Mouse (Mus musculus): ENCODE results near the gene Pzp. TPM values are rescaled to one million over a fixed set of nuclear protein-coding genes. Genes with fewer than 3 reads are reported as not detected.

Gene Pzp
- polyA plus RNA-seq, 1 experiment, result 0.94 TPM

- TF ChIP-seq EP300 (IDR thresholded peaks at IDR 0.05; ENCODE audit: insufficient read depth, low read depth, low read length) (no peak), CTCF (IDR thresholded peaks at IDR 0.05; ENCODE audit: low read depth, low read length) (no peak)
- Histone ChIP-seq H3K9me3 (replicated peaks; ENCODE audit: control insufficient read depth, insufficient read depth, low read length, poor library complexity, severe bottlenecking) (no peaks in the 10 kb centered on the region), H3K4me3 (ENCODE audit: low read depth, low read length) (peak overlapping the region; percentile 78), H3K4me1 (ENCODE audit: control insufficient read depth, insufficient read depth, low read length) (peaks cover 4% of the 10 kb centered on the region), H3K27ac (ENCODE audit: insufficient read depth, low read length) (peak overlapping the region; percentile 38), H3K36me3 (ENCODE audit: control insufficient read depth, insufficient read depth, low read length, poor library complexity, severe bottlenecking) (peaks cover 38% of the 10 kb centered on the region), H3K9ac (ENCODE audit: low read depth, poor library complexity, severe bottlenecking) (peak overlapping the region; percentile 95), H3K27me3 (ENCODE audit: control insufficient read depth, insufficient read depth, low read length, poor library complexity, severe bottlenecking) (no peaks in the 10 kb centered on the region)
Measured at GRCm38 (mm10) chr6:128437731-128438316, 88.7 kb downstream of the Pzp start.

GRCm38 (mm10) chr6:128437288-128437687, 89.2 kb downstream of the Pzp start:
- H3K36me3 ChIP-seq (ENCODE audit: control insufficient read depth, insufficient read depth, low read length, poor library complexity, severe bottlenecking), result peaks cover 43% of the 10 kb centered on the region
- TF ChIP-seq CTCF (IDR thresholded peaks at IDR 0.05; ENCODE audit: low read depth, low read length) (no peak), POLR2A (IDR thresholded peaks at IDR 0.05; ENCODE audit: insufficient read depth, low read length) (no peak), EP300 (IDR thresholded peaks at IDR 0.05; ENCODE audit: insufficient read depth, low read depth, low read length) (no peak)
- peak overlapping the region; percentile 78 for H3K4me3 ChIP-seq (ENCODE audit: low read depth, low read length)
- no peaks in the 10 kb centered on the region for H3K9me3 ChIP-seq (replicated peaks; ENCODE audit: control insufficient read depth, insufficient read depth, low read length, poor library complexity, severe bottlenecking)
- peaks cover 5% of the 10 kb centered on the region for H3K4me1 ChIP-seq (ENCODE audit: control insufficient read depth, insufficient read depth, low read length)
- no peaks in the 10 kb centered on the region for H3K27me3 ChIP-seq (ENCODE audit: control insufficient read depth, insufficient read depth, low read length, poor library complexity, severe bottlenecking)
- no peak overlapping the region for H3K27ac ChIP-seq (ENCODE audit: insufficient read depth, low read length)
- peak overlapping the region; percentile 95 for H3K9ac ChIP-seq (ENCODE audit: low read depth, poor library complexity, severe bottlenecking)

GRCm38 (mm10) chr6:128436356-128437005, 90.0 kb downstream of the Pzp start:
- Histone ChIP-seq H3K9me3 (replicated peaks; ENCODE audit: control insufficient read depth, insufficient read depth, low read length, poor library complexity, severe bottlenecking) (no peaks in the 10 kb centered on the region), H3K27ac (ENCODE audit: insufficient read depth, low read length) (no peak overlapping the region), H3K9ac (ENCODE audit: low read depth, poor library complexity, severe bottlenecking) (peak overlapping the region; percentile 95), H3K4me3 (ENCODE audit: low read depth, low read length) (peak overlapping the region; percentile 29), H3K4me1 (ENCODE audit: control insufficient read depth, insufficient read depth, low read length) (peaks cover 8% of the 10 kb centered on the region), H3K27me3 (ENCODE audit: control insufficient read depth, insufficient read depth, low read length, poor library complexity, severe bottlenecking) (no peaks in the 10 kb centered on the region), H3K36me3 (ENCODE audit: control insufficient read depth, insufficient read depth, low read length, poor library complexity, severe bottlenecking) (peaks cover 51% of the 10 kb centered on the region)
- no peak for TF ChIP-seq EP300 (IDR thresholded peaks at IDR 0.05; ENCODE audit: insufficient read depth, low read depth, low read length)
- no peak for TF ChIP-seq CTCF (IDR thresholded peaks at IDR 0.05; ENCODE audit: low read depth, low read length)
- no peak for TF ChIP-seq POLR2A (IDR thresholded peaks at IDR 0.05; ENCODE audit: insufficient read depth, low read length)

GRCm38 (mm10) chr6:128435474-128435873, 91.0 kb downstream of the Pzp start:
- TF ChIP-seq EP300 (IDR thresholded peaks at IDR 0.05; ENCODE audit: insufficient read depth, low read depth, low read length), result no peak
- TF ChIP-seq CTCF (IDR thresholded peaks at IDR 0.05; ENCODE audit: low read depth, low read length), result no peak
- no peak for TF ChIP-seq POLR2A (IDR thresholded peaks at IDR 0.05; ENCODE audit: insufficient read depth, low read length)

More at GRCm38 (mm10) chr6:128435474-128435873, 91.0 kb downstream of the Pzp start:
- Histone ChIP-seq H3K36me3 (ENCODE audit: control insufficient read depth, insufficient read depth, low read length, poor library complexity, severe bottlenecking) (peaks cover 61% of the 10 kb centered on the region), H3K4me1 (ENCODE audit: control insufficient read depth, insufficient read depth, low read length) (peaks cover 8% of the 10 kb centered on the region), H3K9ac (ENCODE audit: low read depth, poor library complexity, severe bottlenecking) (no peak overlapping the region), H3K27ac (ENCODE audit: insufficient read depth, low read length) (no peak overlapping the region), H3K9me3 (replicated peaks; ENCODE audit: control insufficient read depth, insufficient read depth, low read length, poor library complexity, severe bottlenecking) (no peaks in the 10 kb centered on the region), H3K27me3 (ENCODE audit: control insufficient read depth, insufficient read depth, low read length, poor library complexity, severe bottlenecking) (no peaks in the 10 kb centered on the region), H3K4me3 (ENCODE audit: low read depth, low read length) (no peak overlapping the region)

Other genes with a start within 250 kb of the Pzp start
- gene Tead4, start 225.9 kb downstream of the Pzp start, polyA plus RNA-seq (2011; ENCODE audit: insufficient read depth, insufficient read length, low read depth, missing spikeins), result 29.9 and 31.8 TPM in 2 replicates
- 49.1 and 57.4 TPM in 2 replicates for gene Tulp3, start 170.9 kb downstream of the Pzp start, polyA plus RNA-seq (2011; ENCODE audit: insufficient read depth, insufficient read length, low read depth, missing spikeins)
- gene Rhno1, start 163.8 kb downstream of the Pzp start, polyA plus RNA-seq (2011; ENCODE audit: insufficient read depth, insufficient read length, low read depth, missing spikeins), result 65.0 and 71.9 TPM in 2 replicates
- 68.7 and 69.2 TPM in 2 replicates for gene Foxm1, start 163.8 kb downstream of the Pzp start, polyA plus RNA-seq (2011; ENCODE audit: insufficient read depth, insufficient read length, low read depth, missing spikeins)
- not detected in 2 replicates for gene Tex52, start 151.3 kb downstream of the Pzp start, polyA plus RNA-seq (2011; ENCODE audit: insufficient read depth, insufficient read length, low read depth, missing spikeins)
- gene Gm44596, start 151.2 kb downstream of the Pzp start, polyA plus RNA-seq (2011; ENCODE audit: insufficient read depth, insufficient read length, low read depth, missing spikeins), result not detected in 2 replicates
- gene Nrip2, start 127.4 kb downstream of the Pzp start, polyA plus RNA-seq (2011; ENCODE audit: insufficient read depth, insufficient read length, low read depth, missing spikeins), result not detected in 2 replicates
- gene Itfg2, start 101.8 kb downstream of the Pzp start, polyA plus RNA-seq (2011; ENCODE audit: insufficient read depth, insufficient read length, low read depth, missing spikeins), result 16.3 and 21.6 TPM in 2 replicates
- 411 and 413 TPM in 2 replicates for gene Fkbp4, start 88.0 kb downstream of the Pzp start, polyA plus RNA-seq (2011; ENCODE audit: insufficient read depth, insufficient read length, low read depth, missing spikeins)
- gene A2ml1, start 54.9 kb upstream of the Pzp start, polyA plus RNA-seq (2011; ENCODE audit: insufficient read depth, insufficient read length, low read depth, missing spikeins), result not detected in 2 replicates
- not detected in 2 replicates for gene Klrb1a, start 96.8 kb upstream of the Pzp start, polyA plus RNA-seq (2011; ENCODE audit: insufficient read depth, insufficient read length, low read depth, missing spikeins)
- not detected in 2 replicates for gene Clec2h, start 135.7 kb upstream of the Pzp start, polyA plus RNA-seq (2011; ENCODE audit: insufficient read depth, insufficient read length, low read depth, missing spikeins)
- gene Klrb1, start 196.3 kb upstream of the Pzp start, polyA plus RNA-seq (2011; ENCODE audit: insufficient read depth, insufficient read length, low read depth, missing spikeins), result not detected in 2 replicates

Measured in ES-Bruce4 (cell line).